Mouse (Mus musculus): ENCODE data around the gene Dcakd. TPM values are rescaled to one million over a fixed set of nuclear protein-coding genes. Genes with fewer than 3 reads are reported as not detected.

Gene Dcakd
- total RNA-seq, 1 experiment, result 43.7 TPM

- DNase-seq (ENCODE audit: low read depth, low spot score), result no peak
- Histone ChIP-seq H3K27ac (ENCODE audit: insufficient read depth, low read depth, low read length, poor library complexity, severe bottlenecking) (no peak overlapping the region), H3K4me3 (ENCODE audit: insufficient read depth in 1 of 2, low read depth in 1 of 2, low read length in 2 of 2, poor library complexity in 1 of 2, severe bottlenecking in 1 of 2) (no peak overlapping the region)
Observed at GRCm38 (mm10) chr11:102998577-102999316, 29.4 kb downstream of the Dcakd start.

GRCm38 (mm10) chr11:102998254-102998576, 29.9 kb downstream of the Dcakd start:
- no peak for DNase-seq (ENCODE audit: low read depth, low spot score)
- peaks cover 51% of the 10 kb centered on the region for H3K36me3 ChIP-seq (ENCODE audit: control insufficient read depth, insufficient read depth, low read length, poor library complexity, severe bottlenecking)
- H3K9ac ChIP-seq (ENCODE audit: insufficient read depth, low read depth, low read length, poor library complexity, severe bottlenecking), result no peak overlapping the region
- no peak for TF ChIP-seq ZC3H11A (IDR thresholded peaks at IDR 0.05; ENCODE audit: borderline replicate concordance, low read depth, low read length)
- TF ChIP-seq HCFC1 (IDR thresholded peaks at IDR 0.05; ENCODE audit: borderline replicate concordance, insufficient read depth, low read length), result no peak
- TF ChIP-seq CHD2 (IDR thresholded peaks at IDR 0.05; ENCODE audit: low read depth, low read length), result no peak
- TF ChIP-seq MAFK (IDR thresholded peaks at IDR 0.05; ENCODE audit: insufficient read depth, low read depth, low read length), result no peak
- no peak overlapping the region for H3K4me3 ChIP-seq (ENCODE audit: insufficient read depth in 1 of 2, low read depth in 1 of 2, low read length in 2 of 2, poor library complexity in 1 of 2, severe bottlenecking in 1 of 2)
- H3K4me1 ChIP-seq (ENCODE audit: control insufficient read depth in 2 of 2, insufficient read depth in 2 of 2, low read length in 2 of 2, poor library complexity in 1 of 2), result peaks cover 2 to 9% of the 10 kb centered on the region in 2 experiments
- H3K9me3 ChIP-seq (ENCODE audit: control insufficient read depth, insufficient read depth, low read depth, low read length), result no peaks in the 10 kb centered on the region
- H3K27ac ChIP-seq (ENCODE audit: insufficient read depth, low read depth, low read length, poor library complexity, severe bottlenecking), result no peak overlapping the region
- in situ Hi-C loops (cut with MboI; ENCODE audit: low sequenced_read_pairs in 2 of 2, unreplicated experiment in 2 of 2), result loop anchor here in 1 of 2 experiments (10.0 kb wide), 1 partner anchor 103 kb away; no protein-coding TSS in a partner anchor

More at GRCm38 (mm10) chr11:102998577-102999316, 29.4 kb downstream of the Dcakd start:
- TF ChIP-seq CHD2 (IDR thresholded peaks at IDR 0.05; ENCODE audit: low read depth, low read length), result no peak
- no peak for TF ChIP-seq ZNF384 (IDR thresholded peaks at IDR 0.05; ENCODE audit: low read depth, low read length)
- TF ChIP-seq ZC3H11A (IDR thresholded peaks at IDR 0.05; ENCODE audit: borderline replicate concordance, low read depth, low read length), result no peak
- TF ChIP-seq MAFK (IDR thresholded peaks at IDR 0.05; ENCODE audit: insufficient read depth, low read depth, low read length), result no peak
- no peak for TF ChIP-seq HCFC1 (IDR thresholded peaks at IDR 0.05; ENCODE audit: borderline replicate concordance, insufficient read depth, low read length)
- Histone ChIP-seq H3K9me3 (ENCODE audit: control insufficient read depth, insufficient read depth, low read depth, low read length) (no peaks in the 10 kb centered on the region), H3K4me1 (ENCODE audit: control insufficient read depth in 2 of 2, insufficient read depth in 2 of 2, low read length in 2 of 2, poor library complexity in 1 of 2) (peaks cover 2 to 12% of the 10 kb centered on the region in 2 experiments), H3K36me3 (ENCODE audit: control insufficient read depth, insufficient read depth, low read length, poor library complexity, severe bottlenecking) (peaks cover 50% of the 10 kb centered on the region), H3K9ac (ENCODE audit: insufficient read depth, low read depth, low read length, poor library complexity, severe bottlenecking) (no peak overlapping the region)
- in situ Hi-C loops (cut with MboI; ENCODE audit: low sequenced_read_pairs in 2 of 2, unreplicated experiment in 2 of 2), result loop anchor here in 1 of 2 experiments (10.0 kb wide), 1 partner anchor 104 kb away; no protein-coding TSS in a partner anchor

GRCm38 (mm10) chr11:102996991-102997770, 31.0 kb downstream of the Dcakd start:
- Histone ChIP-seq H3K9me3 (ENCODE audit: control insufficient read depth, insufficient read depth, low read depth, low read length) (no peaks in the 10 kb centered on the region), H3K4me3 (ENCODE audit: insufficient read depth in 1 of 2, low read depth in 1 of 2, low read length in 2 of 2, poor library complexity in 1 of 2, severe bottlenecking in 1 of 2) (no peak overlapping the region), H3K27ac (ENCODE audit: insufficient read depth, low read depth, low read length, poor library complexity, severe bottlenecking) (peak overlapping the region; percentile 11; the same call in 1 of the 2 replicates), H3K36me3 (ENCODE audit: control insufficient read depth, insufficient read depth, low read length, poor library complexity, severe bottlenecking) (peaks cover 51% of the 10 kb centered on the region), H3K4me1 (ENCODE audit: control insufficient read depth in 2 of 2, insufficient read depth in 2 of 2, low read length in 2 of 2, poor library complexity in 1 of 2) (peaks cover 0 to 7% of the 10 kb centered on the region in 2 experiments; a peak in 1 of 4 replicates), H3K9ac (ENCODE audit: insufficient read depth, low read depth, low read length, poor library complexity, severe bottlenecking) (no peak overlapping the region)
- in situ Hi-C loops (cut with MboI; ENCODE audit: low sequenced_read_pairs in 2 of 2, unreplicated experiment in 2 of 2), result loop anchor here in 1 of 2 experiments (10.0 kb wide), 1 partner anchor 102 kb away; no protein-coding TSS in a partner anchor
- no peak for TF ChIP-seq HCFC1 (IDR thresholded peaks at IDR 0.05; ENCODE audit: borderline replicate concordance, insufficient read depth, low read length)
- no peak for DNase-seq (ENCODE audit: low read depth, low spot score)

GRCm38 (mm10) chr11:102996385-102996784, 31.7 kb downstream of the Dcakd start:
- H3K9ac ChIP-seq (ENCODE audit: insufficient read depth, low read depth, low read length, poor library complexity, severe bottlenecking), result no peak overlapping the region
- H3K4me3 ChIP-seq (ENCODE audit: insufficient read depth in 1 of 2, low read depth in 1 of 2, low read length in 2 of 2, poor library complexity in 1 of 2, severe bottlenecking in 1 of 2), result no peak overlapping the region
- DNase-seq (ENCODE audit: low read depth, low spot score), result no peak
- H3K4me1 ChIP-seq (ENCODE audit: control insufficient read depth in 2 of 2, insufficient read depth in 2 of 2, low read length in 2 of 2, poor library complexity in 1 of 2), result peaks cover 0 to 14% of the 10 kb centered on the region in 2 experiments; a peak in 1 of 4 replicates
- peaks cover 51% of the 10 kb centered on the region for H3K36me3 ChIP-seq (ENCODE audit: control insufficient read depth, insufficient read depth, low read length, poor library complexity, severe bottlenecking)
- in situ Hi-C loops (cut with MboI; ENCODE audit: low sequenced_read_pairs in 2 of 2, unreplicated experiment in 2 of 2), result loop anchor here in 1 of 2 experiments (10.0 kb wide), 1 partner anchor 102 kb away; no protein-coding TSS in a partner anchor
- TF ChIP-seq CHD2 (IDR thresholded peaks at IDR 0.05; ENCODE audit: low read depth, low read length) (no peak), ZNF384 (IDR thresholded peaks at IDR 0.05; ENCODE audit: low read depth, low read length) (no peak), ZC3H11A (IDR thresholded peaks at IDR 0.05; ENCODE audit: borderline replicate concordance, low read depth, low read length) (no peak), MAFK (IDR thresholded peaks at IDR 0.05; ENCODE audit: insufficient read depth, low read depth, low read length) (no peak)
- H3K27ac ChIP-seq (ENCODE audit: insufficient read depth, low read depth, low read length, poor library complexity, severe bottlenecking), result no peak overlapping the region
- H3K9me3 ChIP-seq (ENCODE audit: control insufficient read depth, insufficient read depth, low read depth, low read length), result no peaks in the 10 kb centered on the region

All from ES-E14 (cell line).